Mouse (Mus musculus) right cerebral cortex, postnatal 4 days (tissue): ENCODE results near the gene Cbx7.

ENCODE experiments used
- DNase-seq: peaks from one replicate; pipeline ENCODE4 v3.0.0-alpha.2; 2022

Cbx7 gene

DNA sequence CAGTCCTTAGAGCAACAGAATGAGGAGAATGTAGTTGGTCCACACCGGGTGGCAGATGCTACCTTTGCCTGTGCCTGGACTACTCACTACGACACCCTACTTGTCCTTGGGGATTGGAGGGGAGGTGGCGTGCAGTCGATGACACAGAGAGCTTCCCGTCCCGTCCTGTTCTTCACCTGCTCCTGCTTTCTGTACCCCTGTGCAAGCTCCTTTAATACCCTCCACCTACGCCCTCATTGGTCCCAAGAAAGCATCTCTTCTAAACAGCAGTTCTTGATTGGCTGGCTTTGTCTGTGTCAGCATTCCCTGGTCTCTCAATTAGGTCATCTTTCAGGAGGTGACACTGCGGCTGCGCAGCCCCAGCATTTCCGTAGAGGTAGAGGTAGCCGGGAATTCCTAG lies at the start of gene Cbx7:
Gene Cbx7 (minus strand): TSS at position 180 of the 400 bp plus-strand sequence.
- DNase-seq = no peak

- DNase-seq = no peak
Measured at GRCm38 (mm10) chr15:80020516-80020915, 49.6 kb upstream of the Cbx7 start.

- DNase-seq = no peak
Measured at GRCm38 (mm10) chr15:80019625-80020024, 48.7 kb upstream of the Cbx7 start.

DNA sequence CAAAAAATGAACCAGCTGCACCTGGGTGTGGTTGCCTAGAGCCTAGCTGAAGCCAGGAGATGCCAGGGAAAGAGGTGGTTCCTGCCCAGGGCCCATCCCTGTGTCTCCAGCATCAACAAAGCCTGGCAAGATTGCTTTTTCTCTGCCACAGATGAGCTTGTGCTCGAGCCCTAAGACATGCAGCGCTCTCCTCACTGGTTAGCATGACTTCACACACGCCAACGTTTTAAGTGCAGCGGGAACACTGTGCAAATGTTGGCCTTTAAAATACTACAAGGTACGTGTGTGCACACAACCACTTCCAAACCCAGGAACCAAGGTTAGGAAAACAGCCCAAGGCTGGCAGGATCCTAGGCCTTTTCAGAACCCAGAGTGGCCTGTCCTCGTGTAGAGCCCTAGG lies 48.3 kb upstream of the Cbx7 start:
- no peak for DNase-seq

GRCm38 (mm10) chr15:80016563-80017301 lies 45.8 kb upstream of the Cbx7 start:
- DNase-seq = no peak

DNA sequence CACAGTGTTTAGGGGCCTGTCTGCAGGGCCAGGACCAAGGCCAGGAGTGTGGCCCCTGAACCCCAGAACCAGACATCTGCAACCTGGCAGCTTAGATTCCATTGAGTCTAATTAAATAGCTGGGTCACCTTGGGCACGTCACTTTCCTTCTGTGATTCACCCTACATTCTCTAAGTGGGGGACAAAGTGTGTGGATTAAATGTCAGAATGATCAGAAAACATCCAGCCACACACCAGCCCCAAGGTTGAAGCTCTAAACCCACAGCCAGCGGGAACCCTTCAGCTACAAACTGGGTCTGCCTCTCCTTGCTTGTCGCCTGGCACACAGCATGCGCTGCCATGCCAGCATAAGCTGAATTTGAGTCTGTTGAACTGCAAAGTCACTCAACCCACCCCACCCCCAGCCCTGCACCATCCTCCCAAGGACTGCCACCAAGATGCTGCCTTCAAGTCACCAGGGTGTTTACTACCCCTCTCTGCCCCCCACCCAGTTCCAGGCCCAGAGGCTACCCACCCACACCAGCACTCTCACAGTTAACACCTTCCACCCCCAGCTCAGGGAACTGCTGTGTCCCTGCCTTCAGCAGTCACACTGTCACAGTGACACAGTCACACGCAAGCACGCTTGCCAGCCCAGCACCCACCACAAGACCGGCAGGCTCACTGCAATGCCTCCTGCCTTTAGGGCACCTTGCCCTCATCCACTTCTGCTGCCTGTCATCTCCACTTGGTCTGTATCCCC lies 44.5 kb upstream of the Cbx7 start:
- DNase-seq = no peak

DNA sequence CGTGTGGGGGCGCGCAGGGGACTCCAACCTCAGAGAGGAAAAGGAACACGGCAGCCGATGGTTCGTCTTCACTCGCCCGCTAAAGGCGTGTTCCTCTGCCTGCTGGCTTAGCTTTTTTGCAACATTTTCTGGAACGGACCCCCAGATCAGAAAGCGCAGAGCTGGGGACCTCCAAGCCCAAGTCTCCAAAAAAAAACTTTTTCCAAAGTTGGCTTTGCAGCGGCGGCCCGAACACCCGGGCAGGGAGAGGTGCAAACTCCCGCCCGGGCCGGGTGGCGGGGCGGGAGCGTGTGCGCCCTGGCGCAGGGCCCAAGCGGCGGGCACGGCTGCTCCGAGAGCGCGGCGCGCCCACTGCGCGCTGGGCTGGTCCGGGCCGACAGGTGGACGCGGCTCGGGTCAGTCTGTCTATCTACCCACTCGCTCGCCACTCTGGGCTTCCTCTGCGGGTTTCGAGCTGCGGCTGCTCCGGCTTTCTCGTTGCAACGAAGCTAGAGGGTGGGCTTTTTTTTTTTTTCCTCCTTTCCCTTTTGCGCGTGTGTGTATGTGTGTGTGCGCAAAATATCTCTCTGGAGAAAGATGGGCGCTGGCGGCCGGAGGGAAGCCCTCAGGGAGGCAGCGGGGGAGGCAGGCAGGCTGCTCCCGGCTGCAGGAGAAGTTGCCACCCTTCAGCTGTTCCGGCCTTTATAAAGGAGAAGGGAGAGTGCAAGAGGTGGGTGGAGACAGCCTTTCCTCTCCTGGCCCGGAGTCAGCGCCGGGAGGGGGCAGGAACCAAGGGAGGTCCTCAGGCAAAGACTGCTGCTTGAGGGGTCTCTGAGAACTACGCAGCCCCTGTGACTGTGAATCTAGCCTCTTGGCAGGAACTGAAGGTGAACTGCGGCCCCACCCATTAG lies 43.6 kb upstream of the Cbx7 start, which contains the start of gene Pdgfb:
Gene Pdgfb (minus strand): TSS at position 657 of the 890 bp plus-strand sequence.
- peak; percentile 46 for DNase-seq

- no peak for DNase-seq
Measured at GRCm38 (mm10) chr15:80014031-80014320, 43.1 kb upstream of the Cbx7 start.

GRCm38 (mm10) chr15:80013256-80014030 lies 42.5 kb upstream of the Cbx7 start:
- DNase-seq = peak; percentile 25

GRCm38 (mm10) chr15:80012527-80013201 lies 41.7 kb upstream of the Cbx7 start:
- DNase-seq = peak; percentile 63

DNA sequence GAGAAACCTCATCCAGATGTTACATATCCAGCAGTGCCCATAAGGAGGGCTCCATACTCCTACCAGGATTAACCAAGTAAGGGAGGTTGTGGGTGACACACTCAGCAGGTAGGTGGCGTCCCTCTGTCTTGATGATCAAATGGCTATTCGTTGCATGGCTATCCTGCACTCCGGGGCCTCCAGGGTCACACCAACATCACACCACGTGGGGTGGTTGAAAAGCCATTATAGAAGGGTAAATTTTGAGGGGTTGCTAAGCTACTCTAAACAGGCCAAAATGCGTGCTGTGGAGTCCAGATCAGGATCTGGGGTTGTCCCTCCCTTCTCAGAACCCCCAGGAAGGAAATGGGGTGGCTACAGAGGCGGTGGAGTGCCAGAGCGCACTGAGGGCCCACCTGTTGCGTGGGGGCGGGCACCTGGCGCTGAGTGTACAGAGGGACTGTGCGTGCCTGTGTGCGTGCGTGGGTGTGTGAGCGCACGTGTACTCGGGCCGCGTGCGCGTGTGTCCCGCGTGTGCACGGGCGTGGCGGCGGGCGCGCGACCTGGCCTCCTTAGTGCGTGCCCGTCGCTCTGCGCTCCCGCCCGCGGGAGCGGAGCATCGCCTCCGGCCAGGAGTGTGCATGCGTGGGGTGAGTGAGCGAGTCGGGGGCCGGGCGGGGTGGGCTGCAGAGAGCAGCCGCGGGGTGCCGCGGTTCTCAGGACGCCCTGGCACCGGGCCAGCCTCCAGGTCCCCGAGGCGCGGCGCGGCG lies 41.0 kb upstream of the Cbx7 start:
- DNase-seq = peak; percentile 74

- no peak for DNase-seq
Measured at GRCm38 (mm10) chr15:80011194-80011593, 40.3 kb upstream of the Cbx7 start.

GRCm38 (mm10) chr15:80010182-80010558 lies 39.3 kb upstream of the Cbx7 start:
- peak; percentile 61 for DNase-seq

- DNase-seq = no peak
Measured at GRCm38 (mm10) chr15:80009421-80010181, 38.7 kb upstream of the Cbx7 start.

DNA sequence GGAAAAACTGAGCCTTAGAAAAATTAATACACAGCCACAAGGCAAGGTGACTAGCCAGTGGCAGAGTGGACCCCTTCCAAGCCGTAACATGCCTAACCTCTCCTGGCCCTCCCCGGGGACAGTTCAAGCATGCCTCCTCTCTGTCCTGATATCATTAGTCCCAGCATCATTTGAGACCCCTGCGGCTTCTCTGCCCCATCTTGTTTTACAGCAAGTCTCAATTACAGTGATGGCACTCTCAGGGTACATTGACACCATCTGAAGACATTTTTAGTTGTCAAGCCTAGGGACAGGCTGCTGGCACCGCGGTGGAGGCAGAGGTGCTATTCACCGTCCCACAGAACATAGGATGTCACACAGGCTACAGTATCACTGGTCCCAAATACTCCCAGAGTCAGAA lies 37.5 kb upstream of the Cbx7 start:
- DNase-seq = no peak

- no peak for DNase-seq
Measured at GRCm38 (mm10) chr15:80006156-80006555, 35.2 kb upstream of the Cbx7 start.

GRCm38 (mm10) chr15:80005436-80005835 lies 34.5 kb upstream of the Cbx7 start:
- DNase-seq = no peak

DNA sequence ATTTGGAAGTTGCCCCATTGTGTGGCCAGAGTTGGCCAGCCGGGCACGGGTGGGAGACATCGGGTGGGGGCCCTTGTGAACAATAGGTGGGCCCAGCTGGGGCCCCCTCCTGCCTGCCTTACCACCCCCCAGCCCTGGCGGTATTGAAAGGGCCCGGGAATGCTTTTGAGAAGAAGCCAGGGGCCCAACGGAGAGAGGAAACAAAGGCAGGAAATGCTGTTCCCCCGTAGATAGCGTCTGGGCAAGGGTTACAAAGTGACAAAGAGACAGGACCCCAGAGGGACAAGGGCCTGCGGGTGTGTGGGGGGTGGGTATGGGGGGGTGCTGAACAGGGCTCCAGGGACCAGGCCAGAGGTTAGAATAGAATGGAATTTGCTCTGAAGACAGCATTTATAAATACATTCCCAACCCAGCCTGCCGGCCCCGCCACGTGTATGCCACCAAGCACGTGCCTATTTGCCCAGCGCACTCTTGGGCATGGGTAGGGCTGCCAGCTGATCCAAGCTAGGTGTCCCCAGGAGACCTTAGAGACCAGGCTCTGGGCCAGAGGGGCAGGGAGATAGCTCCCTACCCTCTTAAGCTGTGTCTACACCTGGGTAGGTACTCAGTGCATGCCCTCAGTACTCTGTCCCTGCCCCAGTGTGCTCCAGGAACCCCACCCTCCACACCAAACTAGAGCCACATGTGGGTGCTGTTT lies 33.9 kb upstream of the Cbx7 start:
- no peak for DNase-seq

DNA sequence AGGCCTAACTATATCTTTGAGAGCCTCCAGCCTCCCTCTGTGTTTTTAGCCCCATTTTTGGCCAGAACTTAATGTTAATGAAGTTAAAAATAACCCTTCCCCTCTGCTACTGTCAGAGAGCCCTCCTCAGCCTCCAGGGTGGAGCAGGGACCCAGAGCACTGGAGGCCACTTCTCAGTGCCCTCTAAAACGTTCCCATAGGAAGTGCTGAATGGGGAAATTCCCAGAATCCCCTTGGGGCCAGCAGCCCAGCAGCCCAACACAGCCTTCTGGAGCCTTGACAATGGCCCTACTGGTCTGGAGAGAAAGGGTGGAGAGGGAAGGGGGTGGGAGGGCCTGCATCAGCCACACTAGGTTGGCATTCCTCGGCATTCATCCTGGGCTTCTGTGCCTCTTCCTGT lies 32.7 kb upstream of the Cbx7 start:
- DNase-seq = no peak

DNA sequence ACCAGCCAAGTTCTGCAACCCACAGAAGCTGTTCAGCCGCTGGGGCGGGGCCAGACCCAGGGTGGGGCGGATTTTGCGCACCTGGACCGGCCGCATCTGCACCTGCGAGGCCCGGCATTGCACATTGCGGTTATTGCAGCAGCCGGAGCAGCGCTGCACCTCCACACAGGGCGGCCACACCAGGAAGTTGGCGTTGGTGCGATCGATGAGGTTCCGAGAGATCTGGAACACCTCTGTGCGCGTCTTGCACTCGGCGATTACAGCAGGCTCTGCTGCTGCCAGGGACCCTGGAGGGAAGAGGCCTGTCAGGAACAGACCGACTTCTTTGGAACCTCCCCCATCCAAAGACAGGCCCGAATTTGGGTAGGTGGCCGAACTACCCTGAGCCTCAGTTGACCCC lies 30.7 kb upstream of the Cbx7 start:
- no peak for DNase-seq
